Mouse (Mus musculus) liver, embryonic 16.5 days (tissue): ENCODE data around the gene Pgp. TPM values are rescaled to one million over a fixed set of nuclear protein-coding genes. Genes with fewer than 3 reads are reported as not detected.

Experiments
- polyA plus RNA-seq: library from polyadenylated mRNA; unstranded; fragments of >200 nt; fragmentation: Nextera tagmentation; extraction: Ambion mirVana; gene quantifications from 2 replicates; pipeline ENCODE4 v1.2.1, GENCODE M21; 2015

Pgp gene
- polyA plus RNA-seq, 1 experiment from 2014 or later = 49.0 TPM

Other genes starting within 250 kb of the Pgp start
- gene Tedc2, start 249.5 kb upstream of the Pgp start, polyA plus RNA-seq = 7.1 and 7.4 TPM in 2 replicates
- gene Ccnf, start 218.9 kb upstream of the Pgp start, polyA plus RNA-seq = 72.1 and 75.2 TPM in 2 replicates
- not detected in 2 replicates for gene Abca17, start 119.3 kb upstream of the Pgp start, polyA plus RNA-seq
- gene Abca3, start 118.4 kb upstream of the Pgp start, polyA plus RNA-seq = 13.4 and 15.0 TPM in 2 replicates
- 96.9 and 101 TPM in 2 replicates for gene Rnps1, start 55.8 kb upstream of the Pgp start, polyA plus RNA-seq
- 94.0 and 95.5 TPM in 2 replicates for gene Eci1, start 43.8 kb upstream of the Pgp start, polyA plus RNA-seq
- 0.49 and 0.67 TPM in 2 replicates for gene Dnase1l2, start 27.3 kb upstream of the Pgp start, polyA plus RNA-seq
- 11.4 and 12.3 TPM in 2 replicates for gene E4f1, start 79 bp upstream of the Pgp start, polyA plus RNA-seq
- not detected in 2 replicates for gene Bricd5, start 3.5 kb downstream of the Pgp start, polyA plus RNA-seq
- gene Mlst8, start 8.7 kb downstream of the Pgp start, polyA plus RNA-seq = 11.8 and 11.9 TPM in 2 replicates
- gene Caskin1, start 18.2 kb downstream of the Pgp start, polyA plus RNA-seq = 0.08 and 0.13 TPM in 2 replicates
- 28.5 and 29.6 TPM in 2 replicates for gene Traf7, start 57.5 kb downstream of the Pgp start, polyA plus RNA-seq
- 0.46 and 0.87 TPM in 2 replicates for gene Rab26, start 63.8 kb downstream of the Pgp start, polyA plus RNA-seq
- 2.7 and 4.0 TPM in 2 replicates for gene Pkd1, start 79.4 kb downstream of the Pgp start, polyA plus RNA-seq
- 20.6 and 23.7 TPM in 2 replicates for gene Tsc2, start 162.2 kb downstream of the Pgp start, polyA plus RNA-seq
- 5.9 and 6.7 TPM in 2 replicates for gene Nthl1, start 162.3 kb downstream of the Pgp start, polyA plus RNA-seq
- 9.8 and 11.8 TPM in 2 replicates for gene Slc9a3r2, start 179.9 kb downstream of the Pgp start, polyA plus RNA-seq
- 0.15 and 0.38 TPM in 2 replicates for gene Npw, start 188.1 kb downstream of the Pgp start, polyA plus RNA-seq
- gene Zfp598, start 199.3 kb downstream of the Pgp start, polyA plus RNA-seq = 6.3 and 8.7 TPM in 2 replicates
- gene Syngr3, start 219.6 kb downstream of the Pgp start, polyA plus RNA-seq = 0.05 and 0.21 TPM in 2 replicates
- 23.7 and 23.9 TPM in 2 replicates for gene Gfer, start 225.8 kb downstream of the Pgp start, polyA plus RNA-seq
- 0.37 and 0.42 TPM in 2 replicates for gene Noxo1, start 225.8 kb downstream of the Pgp start, polyA plus RNA-seq
- 29.3 and 29.5 TPM in 2 replicates for gene Tbl3, start 237.3 kb downstream of the Pgp start, polyA plus RNA-seq
- gene Rnf151, start 247.7 kb downstream of the Pgp start, polyA plus RNA-seq = 0.07 TPM in 1 of 2 replicates, not detected in the other
- gene Rps2, start 247.7 kb downstream of the Pgp start, polyA plus RNA-seq = 868 and 907 TPM in 2 replicates